Mouse (Mus musculus): ENCODE results near the gene Copa. TPM values are rescaled to one million over a fixed set of nuclear protein-coding genes. Genes with fewer than 3 reads are reported as not detected.
A peak's percentile ranks its signal among the peaks of the same experiment; 100 is the strongest.

Gene Copa
- total RNA-seq, 2 experiments from 2014 or later, result 146 to 154 TPM

DNA sequence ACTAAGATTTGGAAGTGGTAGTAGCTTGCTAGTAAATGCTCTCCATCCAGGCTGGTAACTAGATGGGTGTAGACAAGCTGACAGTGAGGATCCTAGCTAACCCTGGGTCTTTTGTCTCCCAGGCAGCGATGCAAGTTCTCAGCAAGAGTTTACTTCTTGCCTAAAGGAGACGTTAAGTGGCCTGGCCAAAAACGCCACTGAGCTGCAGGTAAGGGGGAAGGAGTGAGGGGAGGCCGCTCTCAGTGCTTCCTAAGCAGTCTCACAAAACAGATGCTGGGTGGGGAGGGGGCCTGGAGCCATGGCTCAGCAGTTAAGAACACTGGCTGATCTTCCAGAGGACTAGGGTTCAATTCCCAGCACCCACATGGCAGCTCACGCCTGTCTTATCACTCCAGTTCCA lies 47.5 kb downstream of the Copa start:
- DNase-seq (ENCODE audit: low spot score in 2 of 2), result no peak
- intact Hi-C loops (cut with DNase I), result loop anchor here (5.0 kb wide), 1 partner anchor 82 kb away; no protein-coding TSS in a partner anchor

DNA sequence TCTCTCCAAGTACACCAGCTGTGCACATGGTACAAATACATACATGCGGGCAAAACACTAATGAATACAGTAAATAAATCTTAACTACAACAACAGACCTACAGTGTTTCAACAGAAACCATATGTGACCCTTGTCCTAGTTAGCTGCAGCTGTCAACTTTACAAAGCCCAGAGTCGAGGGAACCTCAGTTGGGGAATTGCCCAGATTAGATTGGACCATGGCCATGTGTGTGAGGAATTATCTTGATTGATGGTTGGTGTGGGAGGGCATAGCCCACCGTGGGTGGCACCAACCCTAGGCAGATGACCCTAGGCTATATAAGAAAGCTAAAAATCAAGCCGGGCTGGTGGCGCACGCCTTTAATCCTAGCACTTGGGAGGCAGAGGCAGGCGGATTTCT lies 50.0 kb downstream of the Copa start:
- DNase-seq (ENCODE audit: low spot score in 2 of 2), result no peak

GRCm38 (mm10) chr1:172133535-172133934 lies 51.2 kb downstream of the Copa start:
- DNase-seq (ENCODE audit: low spot score in 2 of 2), result peak in 1 of 2 experiments; percentile 19
- intact Hi-C loops (cut with DNase I), result no loop called here

More for the DNA sequence above, 50.0 kb downstream of the Copa start:
- intact Hi-C loops (cut with DNase I), result no loop called here

- intact Hi-C loops (cut with DNase I), result no loop called here
- no peak for DNase-seq (ENCODE audit: low spot score in 2 of 2)
Measured at GRCm38 (mm10) chr1:172134072-172134471, 51.7 kb downstream of the Copa start.

DNA sequence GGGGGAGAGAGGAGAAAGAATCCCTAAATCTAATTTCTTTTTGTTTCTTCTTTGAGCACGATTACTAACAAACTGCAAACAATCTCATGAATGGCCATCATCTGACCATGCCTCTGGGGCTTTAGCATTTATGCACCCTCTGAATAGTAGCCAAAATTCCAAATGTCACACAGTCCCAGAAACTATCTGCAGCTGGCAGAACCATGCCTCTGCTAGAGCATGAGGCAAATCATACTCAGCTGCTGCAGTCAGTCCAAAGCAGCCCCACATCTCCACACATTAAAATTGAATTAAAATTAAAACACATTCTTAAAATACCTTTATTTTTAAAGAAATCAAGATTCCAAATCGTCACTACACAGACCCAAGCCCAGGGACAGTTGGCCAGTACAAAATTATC lies 57.8 kb downstream of the Copa start:
- intact Hi-C loops (cut with DNase I), result no loop called here

DNA sequence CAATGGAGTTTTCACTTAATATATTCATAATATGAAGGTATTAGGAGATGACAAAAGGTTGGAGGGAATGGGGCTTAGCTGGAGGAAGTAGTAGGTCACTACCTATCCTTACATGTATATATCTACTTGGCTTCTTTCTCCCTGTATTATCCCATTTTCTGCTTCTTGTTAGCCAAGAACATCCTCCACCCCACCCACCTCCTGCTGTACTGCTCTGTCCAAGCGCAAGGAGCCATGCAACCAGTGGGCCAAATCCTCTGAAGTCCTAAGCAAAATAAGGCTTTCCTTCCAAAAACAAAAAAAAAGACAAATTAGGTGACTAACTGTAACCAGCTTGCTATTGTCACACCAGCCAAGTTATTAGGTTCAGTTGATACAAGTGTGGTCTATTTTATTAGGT lies 58.5 kb downstream of the Copa start:
- peak in 1 of 2 experiments; percentile 59 for DNase-seq (ENCODE audit: low spot score in 2 of 2)
- intact Hi-C loops (cut with DNase I), result no loop called here

More for the DNA sequence above, 57.8 kb downstream of the Copa start:
- no peak for DNase-seq (ENCODE audit: low spot score in 2 of 2)

DNA sequence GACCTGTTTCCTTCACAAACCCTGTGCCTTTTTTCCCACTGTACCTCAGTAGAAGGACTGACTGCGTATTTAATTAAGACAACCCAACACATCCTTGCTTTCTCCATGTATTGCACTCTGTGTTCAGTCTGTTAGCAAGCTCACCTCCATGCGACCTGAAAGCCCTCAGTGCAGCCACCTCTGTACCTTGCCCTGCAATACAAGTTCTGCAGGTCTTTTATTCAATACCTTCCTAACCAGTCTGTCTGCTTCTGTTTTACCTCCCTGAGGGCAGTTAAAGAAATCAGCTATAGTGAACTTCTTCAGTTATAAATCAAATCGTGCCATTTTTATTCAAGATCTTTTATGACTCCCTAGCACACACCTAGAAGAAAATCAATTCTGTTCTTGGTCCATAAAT lies 59.2 kb downstream of the Copa start:
- intact Hi-C loops (cut with DNase I), result no loop called here

DNA sequence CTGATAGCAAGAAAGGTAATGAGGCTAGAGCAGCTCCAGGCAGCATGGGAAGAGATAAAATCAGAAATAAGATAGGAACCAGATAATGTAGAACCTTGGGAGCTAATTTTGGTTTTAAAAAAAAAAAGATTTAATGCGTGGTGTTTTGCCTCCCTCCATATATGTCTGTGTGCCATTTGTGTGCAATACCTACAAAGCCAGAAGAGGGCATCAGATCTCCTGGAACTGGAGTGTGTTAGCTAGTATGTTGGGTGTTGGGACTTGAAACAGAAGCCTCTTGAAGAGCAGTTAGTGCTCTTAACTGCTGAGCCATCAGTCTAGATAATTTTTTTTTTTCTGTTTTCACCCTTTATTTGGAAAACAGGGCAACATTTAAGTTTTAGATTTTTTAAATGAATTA lies 61.2 kb downstream of the Copa start:
- peak; percentile 52 to 85 for DNase-seq (ENCODE audit: low spot score in 2 of 2)
- intact Hi-C loops (cut with DNase I), result loop anchor here (1.0 kb wide), 1 partner anchor 167 kb away; no protein-coding TSS in a partner anchor

More for the DNA sequence above, 59.2 kb downstream of the Copa start:
- no peak for DNase-seq (ENCODE audit: low spot score in 2 of 2)

- intact Hi-C loops (cut with DNase I), result loop anchor here (2.0 kb wide), 2 partner anchors 21 to 163 kb away; partner anchors contain the start of gene Pex19
- DNase-seq (ENCODE audit: low spot score in 2 of 2), result peak; percentile 94 to 98
Measured at GRCm38 (mm10) chr1:172147835-172148278, 65.5 kb downstream of the Copa start, which contains the start of gene Dcaf8. Gene Dcaf8, plus strand, starts transcription at chr1:172148084.

DNA sequence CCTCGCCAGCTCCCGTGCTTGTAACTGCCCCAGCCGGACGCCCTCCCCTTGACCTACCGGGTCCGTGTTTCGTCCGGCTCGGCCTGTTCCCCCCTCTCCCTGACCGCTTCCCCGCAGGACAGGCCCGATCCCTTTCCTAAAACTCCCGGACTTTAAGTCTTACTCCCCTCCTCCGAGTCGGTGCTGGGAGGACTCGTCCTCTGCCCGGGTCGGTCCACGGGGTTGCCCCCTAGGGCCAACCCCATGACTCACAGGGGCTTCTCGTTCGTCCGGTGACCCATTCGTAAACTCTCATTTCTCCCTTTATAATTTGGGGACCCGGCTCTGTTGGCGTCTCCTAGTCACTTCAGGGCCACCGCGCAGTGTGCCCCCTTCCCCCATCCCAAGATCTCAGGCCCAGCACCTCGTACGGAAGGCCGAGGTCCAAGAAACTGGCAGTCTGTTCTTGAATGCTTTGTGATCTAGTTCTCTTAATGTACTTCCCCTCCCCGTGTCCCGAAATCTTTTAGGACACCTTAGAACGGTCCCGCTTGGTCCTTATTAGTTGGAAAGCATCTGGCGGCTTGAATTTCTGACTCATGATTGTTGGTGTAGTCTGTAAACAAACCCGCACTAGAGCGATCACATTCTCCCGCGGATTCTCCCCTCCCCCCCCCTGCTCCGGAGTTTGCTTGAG lies 66.1 kb downstream of the Copa start:
- intact Hi-C loops (cut with DNase I), result loop anchor here (2.0 kb wide), 2 partner anchors 22 to 162 kb away; partner anchors contain the start of gene Pex19
- DNase-seq (ENCODE audit: low spot score in 2 of 2), result peak; percentile 35 to 37

DNA sequence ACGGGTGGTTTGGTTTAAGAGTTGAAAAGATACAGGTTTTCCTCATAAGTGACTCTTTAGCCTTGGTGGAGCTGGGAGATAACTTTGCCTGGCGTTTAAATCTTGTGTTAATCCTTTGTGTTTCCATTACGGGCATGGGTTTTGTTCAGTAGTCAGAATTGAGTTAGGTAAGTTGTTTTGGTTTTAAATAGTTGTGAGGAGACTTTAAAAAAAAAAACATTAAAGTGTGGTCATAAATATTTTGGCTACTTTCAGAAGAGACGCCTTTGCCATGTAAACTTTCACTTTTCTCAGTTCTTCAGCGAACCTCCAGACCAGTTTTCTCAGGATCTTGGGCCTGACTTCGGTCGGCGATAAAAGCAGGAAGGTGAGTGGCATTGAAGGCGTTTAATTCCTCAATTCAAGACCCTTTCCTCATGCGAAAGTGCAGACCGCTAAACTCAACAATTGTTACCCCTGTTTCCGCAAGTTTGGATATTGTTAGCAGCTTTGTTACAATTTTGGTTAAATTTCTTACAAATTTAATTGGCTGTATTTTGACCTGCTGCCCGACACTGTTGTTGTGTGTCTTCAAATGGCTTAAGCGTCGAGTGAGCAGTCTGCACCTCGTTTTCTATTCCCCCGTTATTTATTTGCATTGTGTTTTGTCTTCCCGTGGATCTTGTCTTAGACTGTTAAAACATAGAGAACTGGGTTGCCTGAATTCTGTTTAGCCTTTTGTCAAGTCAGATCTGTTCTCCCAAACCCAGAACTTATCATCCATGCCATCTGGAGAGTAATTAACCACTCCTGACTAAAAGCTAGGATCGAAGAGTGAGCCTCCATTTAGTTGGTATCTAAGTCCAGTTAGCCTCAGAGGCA lies 66.9 kb downstream of the Copa start:
- intact Hi-C loops (cut with DNase I), result loop anchor here (2.0 kb wide), 2 partner anchors 22 to 162 kb away; partner anchors contain the start of gene Pex19
- no peak for DNase-seq (ENCODE audit: low spot score in 2 of 2)

DNA sequence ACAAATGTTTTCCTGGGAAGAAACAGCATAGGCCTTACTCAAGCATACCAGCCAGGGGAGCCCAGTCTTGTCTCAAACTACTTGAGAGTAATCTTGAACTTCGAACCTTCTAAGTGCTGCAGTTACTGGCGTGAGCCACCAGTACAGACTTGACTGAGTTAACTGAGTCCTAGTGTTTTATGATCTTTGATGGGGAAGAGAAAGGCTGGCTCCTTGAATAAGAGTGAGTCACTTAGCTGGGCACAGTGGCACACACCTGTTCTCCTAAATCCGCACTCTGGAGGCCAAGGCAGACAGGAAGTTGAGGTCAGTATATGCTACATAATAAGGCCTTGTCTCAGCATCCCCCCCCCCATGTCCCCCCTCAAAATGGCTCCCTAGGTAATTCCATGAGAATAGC lies 72.2 kb downstream of the Copa start:
- intact Hi-C loops (cut with DNase I), result no loop called here
- no peak for DNase-seq (ENCODE audit: low spot score in 2 of 2)

DNA sequence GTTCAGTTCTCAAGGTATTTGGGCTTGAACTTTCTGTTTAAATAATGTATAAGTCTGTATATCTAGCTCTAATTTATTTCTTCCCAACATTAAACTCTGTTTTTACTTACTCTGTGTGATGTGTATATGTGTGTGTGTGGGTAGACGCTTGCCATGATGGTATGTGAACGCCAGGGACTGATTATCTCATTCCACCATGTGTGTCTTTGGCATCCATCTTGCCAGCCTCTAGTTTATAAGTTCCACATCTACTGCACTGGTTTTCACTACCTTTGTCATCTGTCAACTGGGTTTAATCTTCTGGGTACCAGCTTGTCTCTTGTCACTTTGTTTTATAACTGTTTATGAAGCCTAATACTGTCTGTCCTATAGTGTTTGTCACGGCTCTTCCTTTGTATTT lies 73.2 kb downstream of the Copa start:
- intact Hi-C loops (cut with DNase I), result no loop called here
- DNase-seq (ENCODE audit: low spot score in 2 of 2), result no peak

DNA sequence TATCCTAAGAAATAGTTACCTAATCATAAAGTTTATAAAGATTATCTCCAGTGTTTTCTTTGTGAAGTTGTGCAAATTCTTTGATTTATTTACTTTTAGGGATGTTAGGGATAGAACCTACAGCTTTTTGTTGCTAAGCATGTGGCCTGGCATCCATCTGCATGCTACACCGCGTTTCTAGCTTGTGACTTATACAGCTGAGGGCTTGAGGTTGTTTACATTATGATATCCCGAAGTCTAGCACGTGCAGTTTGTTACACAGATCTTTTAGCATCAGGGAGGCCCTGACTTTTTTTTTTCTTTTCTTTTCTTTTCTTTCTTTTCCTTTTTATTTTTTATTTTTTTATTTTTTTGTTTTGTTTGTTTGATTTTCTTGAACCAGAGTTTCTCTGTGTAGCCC lies 77.6 kb downstream of the Copa start:
- no peak for DNase-seq (ENCODE audit: low spot score in 2 of 2)
- intact Hi-C loops (cut with DNase I), result no loop called here

GRCm38 (mm10) chr1:172160508-172160907 lies 78.2 kb downstream of the Copa start:
- intact Hi-C loops (cut with DNase I), result no loop called here
- no peak for DNase-seq (ENCODE audit: low spot score in 2 of 2)

DNA sequence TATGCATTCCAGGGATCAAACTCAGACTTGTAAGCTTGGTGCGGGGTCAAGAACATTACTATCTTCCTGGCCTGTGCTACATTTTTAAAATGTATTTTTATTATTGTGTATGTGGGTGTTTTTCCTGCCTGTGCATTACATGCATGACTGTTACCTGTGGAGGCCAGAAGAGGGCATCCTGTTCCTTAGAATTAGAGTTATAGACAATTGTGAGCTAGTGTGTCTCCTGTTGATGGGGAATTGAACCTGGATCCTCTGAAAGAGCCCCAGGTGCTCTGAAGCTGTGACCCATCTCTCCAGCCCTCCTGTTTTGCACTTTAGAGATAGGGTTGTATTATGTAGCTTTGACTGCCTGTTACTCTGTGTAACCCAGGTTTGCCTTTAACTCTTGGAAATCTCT lies 79.7 kb downstream of the Copa start:
- intact Hi-C loops (cut with DNase I), result loop anchor here (1.0 kb wide), 1 partner anchor 148 kb away; no protein-coding TSS in a partner anchor
- DNase-seq (ENCODE audit: low spot score in 2 of 2), result peak; percentile 21 to 66

DNA sequence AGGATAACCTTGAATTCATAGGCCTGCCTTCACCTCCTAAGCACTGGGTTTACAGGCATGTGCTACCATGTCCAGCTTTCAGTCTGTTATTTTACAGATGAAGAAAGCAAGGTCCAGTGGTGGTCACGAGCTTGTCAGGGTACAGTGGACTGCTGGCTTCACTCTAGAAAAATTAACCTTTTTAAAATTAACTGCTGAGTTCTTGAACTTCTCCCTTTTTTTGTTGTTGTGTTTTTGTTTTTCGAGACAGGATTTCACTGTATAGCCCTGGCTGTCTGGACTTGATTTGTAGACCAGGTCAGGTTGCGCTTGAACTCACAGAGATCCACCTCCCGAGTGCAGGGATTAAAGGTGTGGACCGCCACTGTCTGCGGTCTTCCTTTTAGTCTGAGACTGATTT lies 80.6 kb downstream of the Copa start:
- intact Hi-C loops (cut with DNase I), result loop anchor here (1.0 kb wide), 1 partner anchor 147 kb away; no protein-coding TSS in a partner anchor
- DNase-seq (ENCODE audit: low spot score in 2 of 2), result no peak

GRCm38 (mm10) chr1:172167911-172168310 lies 85.6 kb downstream of the Copa start:
- intact Hi-C loops (cut with DNase I), result no loop called here
- no peak for DNase-seq (ENCODE audit: low spot score in 2 of 2)

DNA sequence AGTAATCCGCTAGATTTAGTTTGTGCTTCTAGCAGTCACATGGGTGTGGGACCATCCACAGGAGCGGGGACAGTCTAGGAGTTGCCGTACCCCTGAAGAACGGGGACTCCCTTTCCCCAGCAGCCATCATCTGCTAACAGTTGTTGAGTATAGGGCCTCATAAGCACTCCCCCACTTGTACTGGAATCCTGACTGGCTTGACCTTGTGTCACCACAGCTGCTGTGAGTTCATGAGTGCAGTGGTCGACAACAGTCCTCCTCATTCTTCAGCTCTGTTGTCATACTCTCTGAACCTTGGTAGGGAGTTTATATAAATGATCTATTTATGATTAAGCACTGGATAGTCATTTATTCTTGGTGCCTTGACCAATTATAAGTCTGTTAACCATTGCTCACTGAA lies 87.5 kb downstream of the Copa start:
- intact Hi-C loops (cut with DNase I), result no loop called here
- no peak for DNase-seq (ENCODE audit: low spot score in 2 of 2)

All from left cerebral cortex, postnatal 25 days (tissue).